Mouse (Mus musculus) ES-E14 (cell line): ENCODE data around the gene BC017158. TPM values are rescaled to one million over a fixed set of nuclear protein-coding genes. Genes with fewer than 3 reads are reported as not detected.

Source experiments
- DNase-seq: peaks from one replicate; pipeline ENCODE4 v3.0.0-alpha.2; 2013; ENCODE audit warnings: low read depth, low spot score
- H3K27ac ChIP-seq: 2 replicates; pipeline ENCODE4 v1.5.1; 2012; ENCODE audit warnings: low read depth, mild to moderate bottlenecking, low read length, moderate library complexity, mixed read lengths; ENCODE audit not compliant: poor library complexity, insufficient read depth, severe bottlenecking
- H3K36me3 ChIP-seq: 2 replicates; pipeline ENCODE4 v1.6.1; 2012; ENCODE audit warnings: mild to moderate bottlenecking, low read length, moderate library complexity, mixed read lengths; ENCODE audit not compliant: control insufficient read depth, poor library complexity, insufficient read depth, severe bottlenecking
- H3K4me1 ChIP-seq, 2 experiments: fragments of 150-350 bp in 1 of 2; sonication (generic) in 1 of 2; 2 replicates each; pipeline ENCODE4 v1.6.1; 2012; ENCODE audit warnings: low read length in 2 of 2, mild to moderate bottlenecking in 1 of 2, mixed read lengths in 1 of 2; ENCODE audit not compliant: control insufficient read depth in 2 of 2, insufficient read depth in 2 of 2, poor library complexity in 1 of 2
- H3K4me3 ChIP-seq, 2 experiments: fragments of 150-350 bp in 1 of 2; sonication (generic) in 1 of 2; 2 replicates each; pipeline ENCODE4 v1.5.1; 2012; ENCODE audit warnings: low read length in 2 of 2, low read depth in 1 of 2, mild to moderate bottlenecking in 1 of 2, mixed read lengths in 1 of 2; ENCODE audit not compliant: insufficient read depth in 1 of 2, poor library complexity in 1 of 2, severe bottlenecking in 1 of 2
- H3K9ac ChIP-seq: 2 replicates; pipeline ENCODE4 v1.6.1; 2012; ENCODE audit warnings: low read depth, mild to moderate bottlenecking, low read length, mixed read lengths; ENCODE audit not compliant: poor library complexity, insufficient read depth, severe bottlenecking
- H3K9me3 ChIP-seq: fragments of 150-350 bp; sonication (generic); 2 replicates; pipeline ENCODE4 v1.6.1; 2012; ENCODE audit warnings: low read depth, mild to moderate bottlenecking, low read length; ENCODE audit not compliant: control insufficient read depth, insufficient read depth
- CHD2 ChIP-seq: IDR thresholded peaks from 2 replicates; pipeline ENCODE4 v1.6.1; 2014; ENCODE audit warnings: mild to moderate bottlenecking, low read depth, low read length, inconsistent platforms
- HCFC1 ChIP-seq: IDR thresholded peaks from 2 replicates; pipeline ENCODE4 v1.6.1; 2012; ENCODE audit warnings: low read length, inconsistent platforms, borderline replicate concordance; ENCODE audit not compliant: insufficient read depth
- MAFK ChIP-seq: IDR thresholded peaks from 2 replicates; pipeline ENCODE4 v1.6.1; 2014; ENCODE audit warnings: mild to moderate bottlenecking, low read depth, low read length, inconsistent platforms; ENCODE audit not compliant: insufficient read depth
- ZC3H11A ChIP-seq: IDR thresholded peaks from 2 replicates; pipeline ENCODE4 v1.6.1; 2012; ENCODE audit warnings: low read depth, mild to moderate bottlenecking, inconsistent platforms, low read length, borderline replicate concordance
- ZNF384 ChIP-seq: IDR thresholded peaks from 2 replicates; pipeline ENCODE4 v1.6.1; 2012; ENCODE audit warnings: low read depth, low read length, inconsistent platforms
- in situ Hi-C, 2 experiments: fragments of 600-800 bp; cut with MboI; formaldehyde crosslinking; loops; one replicate each; pipeline ENCODE4 v1.15.1; 2025; ENCODE audit warnings: low sequenced_read_pairs in 2 of 2, inconsistent platforms in 1 of 2; ENCODE audit not compliant: unreplicated experiment in 2 of 2
- total RNA-seq: library from RNA; depleted of rRNA; stranded (reverse); fragments of 300-350 nt; gene quantifications from 2 replicates; pipeline ENCODE4 v1.2.3, GENCODE M21; 2012

BC017158 gene
- total RNA-seq, 1 experiment: 18.6 TPM

DNA sequence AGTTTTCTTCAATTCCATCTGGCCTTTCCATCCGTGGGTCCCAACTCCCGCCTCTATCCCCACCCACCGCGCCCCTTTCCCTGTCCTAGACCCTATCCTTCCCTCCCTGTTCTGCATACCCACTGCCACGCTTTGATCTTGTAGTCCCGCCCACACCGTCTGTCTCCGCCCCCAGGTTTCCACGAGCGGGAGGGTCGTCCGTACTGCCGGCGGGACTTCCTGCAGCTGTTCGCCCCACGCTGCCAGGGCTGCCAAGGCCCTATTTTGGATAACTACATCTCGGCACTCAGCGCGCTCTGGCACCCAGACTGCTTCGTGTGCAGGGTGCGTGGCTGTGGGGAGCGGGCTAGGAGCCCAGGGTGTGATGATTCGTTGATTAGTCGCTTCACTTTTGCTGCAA, 45.4 kb downstream of the BC017158 start:
- H3K4me1 ChIP-seq: peaks cover 0 to 11% of the 10 kb centered on the region in 2 experiments; a peak in 1 of 4 replicates
- peak overlapping the region; percentile 48 for H3K9ac ChIP-seq
- 0 out of 2 replicates have a peak, but pooled peaks cover 2% of the 10 kb centered on the region for H3K36me3 ChIP-seq
- H3K9me3 ChIP-seq: no peaks in the 10 kb centered on the region
- no peak overlapping the region for H3K27ac ChIP-seq
- H3K4me3 ChIP-seq: peak overlapping the region; percentile 41 to 69
- no peak for TF ChIP-seq CHD2
- no peak for TF ChIP-seq MAFK
- TF ChIP-seq HCFC1: no peak
- TF ChIP-seq ZC3H11A: no peak
- no peak for TF ChIP-seq ZNF384
- in situ Hi-C loops: no loop called here
- peak; percentile 44 for DNase-seq

DNA sequence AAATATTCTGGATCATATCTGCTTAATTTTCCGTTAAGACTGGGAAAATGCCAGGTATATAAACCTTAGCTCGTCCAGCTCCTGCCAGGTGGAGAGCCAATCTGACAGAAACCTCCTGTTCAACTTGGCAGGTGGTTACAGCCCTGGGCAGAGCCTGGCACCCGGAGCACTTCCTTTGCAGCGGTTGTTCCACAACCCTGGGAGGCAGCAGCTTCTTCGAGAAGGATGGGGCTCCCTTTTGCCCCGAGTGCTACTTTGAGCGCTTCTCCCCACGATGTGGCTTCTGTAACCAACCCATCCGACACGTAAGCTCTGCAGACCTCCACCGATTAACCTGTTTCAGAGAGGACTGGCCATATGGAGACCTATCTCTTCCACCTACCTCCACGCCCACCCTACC, 46.0 kb downstream of the BC017158 start:
- no peak for TF ChIP-seq HCFC1
- no peak for TF ChIP-seq MAFK
- no peak overlapping the region for H3K9ac ChIP-seq
- H3K4me1 ChIP-seq: peaks cover 0 to 11% of the 10 kb centered on the region in 2 experiments; a peak in 1 of 4 replicates
- H3K9me3 ChIP-seq: no peaks in the 10 kb centered on the region
- H3K36me3 ChIP-seq: 0 out of 2 replicates have a peak, but pooled peaks cover 2% of the 10 kb centered on the region
- DNase-seq: no peak
- in situ Hi-C loops: no loop called here
- no peak overlapping the region for H3K4me3 ChIP-seq
- H3K27ac ChIP-seq: no peak overlapping the region

DNA sequence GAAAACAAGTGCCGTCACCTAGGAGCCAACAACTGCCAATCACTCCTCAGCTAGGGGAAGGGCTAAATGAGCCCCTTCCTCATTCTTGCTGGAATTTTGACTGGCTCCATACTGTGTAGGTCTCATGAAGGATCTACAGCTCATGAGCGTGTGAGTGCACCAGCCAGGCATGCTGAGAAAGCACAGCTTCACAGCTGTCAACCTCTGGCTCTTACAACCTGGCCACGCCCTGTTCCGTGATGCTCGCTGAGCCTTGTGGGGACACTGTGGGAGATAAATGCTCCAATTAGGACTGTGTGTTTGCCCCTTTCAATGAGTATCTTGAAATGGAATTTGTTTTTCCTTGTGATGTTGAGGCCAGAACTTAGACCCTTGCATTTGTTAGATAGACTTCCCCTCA, 48.0 kb downstream of the BC017158 start:
- 0 out of 2 replicates have a peak, but pooled peaks cover 2% of the 10 kb centered on the region for H3K36me3 ChIP-seq
- peaks cover 2 to 11% of the 10 kb centered on the region in 2 experiments; a peak in 2 of 4 replicates for H3K4me1 ChIP-seq
- in situ Hi-C loops: no loop called here
- H3K4me3 ChIP-seq: no peak overlapping the region
- DNase-seq: no peak
- TF ChIP-seq CHD2 (no peak), ZNF384 (no peak), HCFC1 (no peak), MAFK (no peak), ZC3H11A (no peak)
- no peak overlapping the region for H3K9ac ChIP-seq
- no peak overlapping the region for H3K27ac ChIP-seq
- H3K9me3 ChIP-seq: no peaks in the 10 kb centered on the region

DNA sequence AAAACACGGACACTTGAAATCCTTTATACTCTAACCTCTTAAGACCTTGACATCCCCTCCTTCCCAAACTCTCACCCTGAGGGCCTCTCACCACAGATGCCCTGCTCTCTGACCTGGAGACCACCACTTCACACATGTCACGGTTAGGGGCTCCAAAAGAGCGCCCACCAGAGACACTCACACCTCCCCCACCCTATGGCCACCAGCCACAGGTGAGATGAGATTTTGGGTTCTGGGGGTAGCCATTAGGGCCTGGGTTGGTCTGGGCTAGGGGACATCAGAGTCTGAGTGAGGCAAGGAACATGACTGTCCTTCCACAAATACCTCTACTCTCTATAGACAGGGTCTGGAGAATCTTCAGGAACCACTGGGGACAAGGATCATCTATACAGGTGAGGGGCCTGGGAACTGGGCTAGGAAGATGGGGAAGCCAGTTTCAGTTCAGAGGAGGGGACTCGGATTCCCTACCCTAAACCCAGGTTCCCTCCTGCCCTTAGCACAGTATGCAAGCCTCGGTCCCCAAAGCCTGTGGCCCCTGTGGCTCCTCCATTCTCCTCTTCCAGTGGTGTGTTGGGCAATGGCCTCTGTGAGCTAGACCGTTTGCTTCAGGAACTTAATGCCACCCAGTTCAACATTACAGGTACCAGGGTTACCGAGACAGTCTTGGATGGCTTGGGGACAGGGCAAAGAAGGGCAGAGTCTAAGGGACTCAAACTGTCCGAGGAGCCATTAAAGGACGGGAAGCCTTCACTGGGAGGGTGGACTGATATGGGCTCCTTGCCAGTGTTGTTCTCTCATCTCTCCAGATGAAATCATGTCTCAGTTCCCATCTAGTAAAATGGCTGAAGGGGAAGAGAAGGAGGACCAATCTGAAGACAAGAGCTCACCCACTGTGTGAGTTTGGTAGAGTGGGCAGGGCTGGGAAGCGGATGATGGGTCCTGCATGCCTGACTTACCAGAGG, 49.6 kb downstream of the BC017158 start:
- in situ Hi-C loops: no loop called here
- no peak for DNase-seq
- Histone ChIP-seq H3K4me3 (no peak overlapping the region), H3K36me3 (peaks cover 7% of the 10 kb centered on the region), H3K4me1 (peaks cover 2 to 13% of the 10 kb centered on the region in 2 experiments; a peak in 2 of 4 replicates), H3K27ac (no peak overlapping the region; the same call in 1 of the 2 replicates), H3K9ac (no peak overlapping the region), H3K9me3 (no peaks in the 10 kb centered on the region)
- TF ChIP-seq MAFK: no peak
- no peak for TF ChIP-seq ZC3H11A
- no peak for TF ChIP-seq CHD2
- no peak for TF ChIP-seq ZNF384
- TF ChIP-seq HCFC1: no peak

DNA sequence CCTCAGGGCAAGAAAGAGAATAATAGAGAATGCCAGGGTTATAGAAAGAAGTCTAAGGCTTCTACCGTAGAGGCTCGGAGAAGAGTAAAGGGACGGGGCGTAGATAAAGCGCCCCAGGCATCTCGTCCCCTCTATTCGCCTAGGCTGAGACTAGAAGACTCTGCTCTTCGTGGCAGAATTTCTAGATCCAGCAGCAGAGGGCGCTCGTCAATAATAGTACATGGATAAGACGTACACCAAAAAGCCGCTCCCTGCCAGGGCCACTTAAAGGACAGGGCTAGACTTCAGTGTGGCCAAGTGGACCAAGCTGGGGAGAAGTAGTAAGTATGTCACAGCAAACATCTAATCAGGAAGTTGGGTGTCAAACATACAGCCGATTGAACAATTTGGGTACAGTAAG, 50.5 kb downstream of the BC017158 start:
- Histone ChIP-seq H3K27ac (no peak overlapping the region), H3K9ac (peak overlapping the region; percentile 72; the same call in 1 of the 2 replicates)
- in situ Hi-C loops: no loop called here

More for the DNA sequence above, 50.5 kb downstream of the BC017158 start:
- Histone ChIP-seq H3K4me3 (peak overlapping the region; percentile 77 to 86), H3K4me1 (peaks cover 2 to 6% of the 10 kb centered on the region in 2 experiments; a peak in 2 of 4 replicates), H3K36me3 (peaks cover 8% of the 10 kb centered on the region), H3K9me3 (no peaks in the 10 kb centered on the region)
- TF ChIP-seq ZC3H11A: peak; percentile 31; the same call in 1 of the 2 replicates
- TF ChIP-seq HCFC1: no peak
- DNase-seq: peak; percentile 91
